Mouse (Mus musculus): ENCODE data around the gene Ssty1.
"Not testable (repeated sequence)": the region's sequence is repeated elsewhere in the genome, so short reads cannot be mapped to it uniquely, and the experiment has no call there.

Gene Ssty1

DNA sequence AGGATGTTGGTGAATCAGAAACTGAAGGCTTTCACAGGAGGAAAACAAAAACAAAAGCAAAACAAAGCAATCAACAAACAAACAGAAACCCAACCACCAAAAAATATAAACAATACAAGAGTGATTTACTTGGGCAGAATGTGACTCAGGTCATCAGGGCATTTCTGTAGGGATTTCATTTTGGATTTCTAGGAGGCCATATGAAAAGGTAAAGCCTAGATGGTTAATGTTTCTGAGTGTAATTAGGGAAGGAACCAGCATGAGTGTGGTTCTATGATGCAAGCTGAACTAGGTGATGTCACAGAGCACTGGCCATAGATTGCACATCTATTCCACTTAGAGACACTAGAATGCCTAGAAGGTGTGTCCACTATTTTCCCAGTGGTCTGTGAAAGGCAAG, at the start of gene Ssty1:
Gene Ssty1, plus strand, starts transcription at position 301 of the 400 bp plus-strand sequence.
- DNase-seq (ENCODE audit: low spot score): not testable (repeated sequence)

DNA sequence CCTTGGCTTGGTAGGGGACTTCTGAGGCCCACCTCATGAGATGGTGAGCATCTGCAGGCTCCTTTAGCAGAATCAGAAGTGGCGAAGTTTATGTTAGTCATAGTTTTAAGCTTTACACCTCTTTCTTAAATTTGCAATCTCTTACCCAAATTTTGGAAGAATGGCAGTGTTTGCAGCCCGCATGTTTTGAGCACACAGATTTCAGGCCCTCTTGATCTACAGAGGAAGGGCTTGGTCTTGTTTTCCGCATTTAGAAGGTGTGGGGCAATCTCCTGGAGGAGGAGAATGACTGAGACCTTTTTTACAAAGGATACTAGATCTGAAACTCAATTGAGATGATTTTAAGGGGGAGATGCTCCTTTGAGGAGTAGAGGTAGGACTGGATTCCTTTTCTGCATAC, 27.2 kb upstream of the Ssty1 start, which contains the start of gene Gm21764:
Gene Gm21764, minus strand, starts transcription at position 101 of the 400 bp plus-strand sequence.
- DNase-seq (ENCODE audit: low spot score): not testable (repeated sequence)
